Mouse (Mus musculus) layer of hippocampus, adult 9-10 months (tissue): Measurements from ENCODE around the gene Golt1b.
A peak's percentile ranks its signal among the peaks of the same experiment; 100 is the strongest.
"Not testable (repeated sequence)": the region's sequence is repeated elsewhere in the genome, so short reads cannot be mapped to it uniquely, and the experiment has no call there.

Experiments used
- DNase-seq: peaks from one replicate; pipeline ENCODE4 v3.0.0; 2022; ENCODE audit warnings: low spot score

Gene Golt1b

GRCm38 (mm10) chr6:142387011-142387754 is at the start of gene Golt1b, which contains the start of gene Recql:
Golt1b (plus strand) TSS chr6:142387221.
Recql (minus strand) TSS chr6:142387087.
- DNase-seq, result peak; percentile 96

DNA sequence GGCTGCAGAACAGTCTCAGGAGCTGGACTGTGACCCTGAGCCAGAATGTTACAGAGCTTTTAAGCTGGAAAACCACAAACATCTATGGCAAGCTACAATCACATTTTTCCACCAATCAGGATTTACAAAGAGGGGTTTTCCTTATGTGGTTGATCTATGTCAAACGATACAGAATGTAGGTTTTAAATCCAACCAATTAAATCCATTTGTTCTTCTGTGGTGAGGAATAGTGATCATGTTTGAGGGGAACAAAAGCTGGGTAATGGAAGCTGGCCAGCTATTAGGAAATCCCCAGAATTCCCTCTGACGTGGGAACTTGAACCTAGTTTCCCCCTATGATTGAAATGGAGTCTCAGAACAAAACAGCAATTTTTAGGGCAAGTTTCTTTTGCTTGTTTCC is 48.1 kb upstream of the Golt1b start:
- no peak for DNase-seq

DNA sequence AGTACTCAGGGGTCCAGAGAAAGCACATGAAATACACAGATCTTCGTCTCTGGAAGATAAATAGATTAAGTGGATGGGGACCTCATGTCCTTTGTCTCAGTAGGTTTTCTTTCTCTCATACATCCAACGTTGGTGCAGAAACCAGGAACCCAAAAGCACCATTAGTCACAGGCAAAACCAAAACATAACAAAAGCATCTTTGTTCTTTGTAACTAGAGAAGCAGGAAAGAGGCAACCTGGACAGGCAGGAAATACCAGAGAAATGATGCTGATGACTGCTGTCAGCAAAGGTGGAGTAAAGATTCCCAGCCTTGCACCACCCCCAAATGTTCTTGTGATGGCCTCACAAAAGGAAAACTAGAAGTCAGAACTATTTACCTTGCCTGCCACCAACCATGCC is 47.4 kb upstream of the Golt1b start:
- no peak for DNase-seq

DNA sequence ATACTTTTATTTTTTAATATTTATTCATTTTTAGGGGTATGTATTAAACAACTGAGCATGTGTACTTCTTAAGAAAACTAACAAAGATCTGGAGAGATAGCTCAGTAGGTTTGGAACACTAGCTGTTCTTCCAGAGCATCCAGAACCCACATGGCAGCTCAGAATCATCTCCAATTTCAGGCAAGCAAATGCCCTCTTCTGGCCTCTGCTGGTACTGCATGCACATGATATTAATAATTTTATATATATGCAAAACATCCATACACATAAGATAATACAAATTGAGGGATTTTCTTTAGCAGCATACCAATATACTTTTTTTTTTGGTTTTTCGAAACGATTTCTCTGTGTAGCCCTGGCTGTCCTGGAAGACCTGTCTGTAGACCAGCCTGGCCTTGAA is 43.5 kb upstream of the Golt1b start:
- peak; percentile 52 for DNase-seq

DNA sequence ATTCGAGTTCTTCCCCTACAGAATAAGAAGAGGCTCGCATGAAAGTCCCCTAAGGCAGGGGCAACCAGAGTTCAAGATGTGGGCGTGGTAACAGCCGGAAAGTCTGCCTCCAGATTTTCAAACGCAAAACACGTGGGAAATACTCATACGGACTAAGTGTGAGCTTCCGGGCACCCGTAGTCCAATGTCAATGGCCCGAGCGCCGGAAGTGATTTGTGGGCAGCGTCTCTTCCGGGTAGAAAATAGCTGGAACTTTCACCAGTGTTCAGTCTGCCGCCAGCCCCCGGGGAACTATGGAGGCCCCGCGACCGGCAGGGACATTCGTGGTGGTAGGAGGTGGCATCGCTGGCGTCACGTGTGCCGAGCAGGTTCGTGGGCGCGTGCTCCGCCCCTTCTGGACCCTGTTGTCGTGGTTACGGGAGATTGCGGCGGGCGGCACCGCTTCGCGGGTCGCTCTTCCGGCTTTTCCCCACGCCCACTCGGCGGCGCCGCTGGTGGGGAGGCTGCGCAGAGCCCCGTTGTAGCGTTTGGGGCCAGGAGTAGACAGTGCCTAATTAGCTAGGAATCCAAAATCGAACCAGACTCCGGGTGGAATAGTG is 41.5 kb upstream of the Golt1b start, which contains the start of gene Pyroxd1:
Gene Pyroxd1, plus strand, starts transcription at position 215 of the 599 bp plus-strand sequence.
- peak; percentile 79 for DNase-seq

GRCm38 (mm10) chr6:142346181-142347110 is 40.6 kb upstream of the Golt1b start:
- no peak for DNase-seq

- no peak for DNase-seq
Measured at GRCm38 (mm10) chr6:142347431-142348385, 39.3 kb upstream of the Golt1b start.

GRCm38 (mm10) chr6:142352099-142352498 is 34.9 kb upstream of the Golt1b start:
- DNase-seq, result not testable (repeated sequence)

DNA sequence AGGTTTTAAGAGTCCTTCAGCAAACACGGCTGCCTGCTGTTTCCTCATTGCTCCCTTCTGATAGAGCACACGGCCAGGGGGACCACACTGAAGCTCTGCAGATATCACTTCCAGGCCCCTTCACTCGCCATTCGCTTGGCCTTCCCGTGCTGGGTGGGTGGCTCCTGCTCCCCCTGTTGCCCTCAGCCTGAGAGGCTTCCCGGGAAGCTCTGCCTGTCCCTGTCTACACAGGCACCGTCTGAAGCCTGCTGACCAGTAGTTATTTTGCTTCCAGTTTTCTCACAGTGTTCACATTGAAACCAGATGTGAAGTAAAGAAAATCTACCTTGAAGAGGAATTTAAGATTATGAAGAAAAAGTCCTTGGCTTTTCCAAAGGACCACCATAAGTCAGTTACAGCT is 29.9 kb upstream of the Golt1b start:
- no peak for DNase-seq

DNA sequence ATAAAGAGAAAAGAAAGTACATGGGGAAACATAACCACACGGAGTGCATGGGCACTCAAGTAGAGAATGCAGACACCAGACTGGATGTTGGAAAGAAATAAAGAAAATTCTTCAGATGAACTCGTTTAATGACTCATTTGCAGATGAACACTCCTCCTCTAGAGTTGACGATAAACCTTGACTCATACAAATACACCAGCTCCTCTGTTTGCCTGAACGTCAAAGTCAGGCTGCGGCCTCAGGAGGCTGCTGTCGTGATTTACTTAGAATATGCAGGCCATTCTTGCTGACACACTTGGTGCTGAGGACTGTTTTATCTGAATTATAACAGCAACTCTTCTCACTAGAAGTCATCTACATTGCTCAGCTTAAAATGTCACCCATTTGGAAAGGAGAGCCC is 25.0 kb upstream of the Golt1b start:
- no peak for DNase-seq

DNA sequence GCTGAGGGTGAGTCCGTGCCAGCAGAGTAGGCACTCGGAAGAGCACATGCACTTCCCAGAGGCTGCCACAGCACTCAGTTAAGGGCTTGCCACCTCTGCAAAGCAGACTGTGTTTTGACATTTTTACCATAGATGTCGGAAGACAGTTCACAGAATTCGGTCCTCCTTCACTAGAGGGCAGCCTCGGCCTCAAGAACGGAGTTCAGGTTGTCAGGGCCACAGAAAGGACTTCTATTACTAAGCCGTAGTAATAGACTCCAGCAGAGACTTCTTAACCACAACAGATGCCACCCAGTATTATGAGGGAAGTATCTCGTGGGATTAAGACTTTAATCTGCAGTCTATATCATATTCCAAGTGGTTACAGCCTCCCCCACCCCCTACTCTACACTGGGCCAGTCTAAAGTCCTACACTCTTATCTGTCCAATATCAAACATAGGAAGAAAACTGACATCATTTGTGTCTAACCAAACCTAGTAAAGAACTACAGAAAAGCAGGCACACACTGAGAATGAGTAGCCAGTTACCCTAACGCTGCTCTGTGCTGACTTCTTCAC is 23.9 kb upstream of the Golt1b start:
- DNase-seq, result no peak

DNA sequence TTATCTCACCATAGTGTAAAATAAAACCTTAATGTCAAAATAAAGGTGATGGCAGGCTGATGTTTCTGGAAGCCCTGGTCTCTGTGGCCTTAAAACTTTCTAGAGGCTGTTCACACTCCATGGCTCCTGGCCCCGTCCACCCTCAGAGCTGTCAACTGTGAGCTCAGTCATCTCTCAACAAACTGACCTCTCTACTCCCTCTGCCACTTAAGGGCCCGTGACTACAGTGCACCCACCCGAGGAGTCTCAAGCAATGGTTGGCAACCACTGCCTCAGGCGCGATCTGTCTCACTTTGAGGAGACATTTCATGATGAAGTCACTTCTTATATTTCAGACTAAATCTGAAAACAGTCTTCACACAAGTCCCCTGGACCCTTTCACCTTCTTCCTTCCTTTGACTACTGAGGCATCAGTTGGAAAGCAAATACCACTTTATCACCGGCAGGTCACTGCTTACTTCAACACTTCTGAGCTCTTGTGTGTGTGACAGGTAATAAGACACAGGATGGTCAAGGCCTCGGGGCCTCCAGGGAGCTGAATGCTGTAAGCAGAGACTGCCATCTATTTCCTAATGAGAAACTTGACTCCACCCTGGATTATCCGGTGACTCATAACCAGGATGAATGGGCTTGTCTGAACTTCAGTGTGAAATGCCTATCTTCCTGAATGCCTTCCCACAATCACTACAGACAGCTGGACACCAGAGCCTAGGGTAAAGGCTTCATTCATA is 21.1 kb upstream of the Golt1b start:
- no peak for DNase-seq

GRCm38 (mm10) chr6:142366473-142367018 is 20.5 kb upstream of the Golt1b start:
- DNase-seq, result no peak

- DNase-seq, result no peak
Measured at GRCm38 (mm10) chr6:142367565-142367964, 19.5 kb upstream of the Golt1b start.

DNA sequence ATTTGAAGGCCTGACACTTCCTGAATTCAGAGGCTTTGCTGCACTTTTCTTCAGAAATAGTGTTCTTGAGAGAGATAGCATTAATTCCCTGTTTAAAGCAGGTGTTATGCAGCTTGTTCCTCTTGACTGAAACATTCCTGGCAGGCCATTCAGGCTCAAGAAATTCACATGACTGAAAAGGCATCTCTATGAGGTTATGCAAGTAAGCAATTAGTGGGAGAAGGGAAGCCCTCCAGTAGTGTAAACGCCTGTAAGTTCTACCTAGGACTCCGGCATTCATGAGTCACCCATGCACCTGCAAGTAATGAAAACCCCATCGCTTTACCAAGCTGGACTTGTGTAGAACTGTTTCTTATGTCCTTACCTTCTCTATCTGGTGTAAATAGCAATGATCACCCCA is 17.5 kb upstream of the Golt1b start:
- no peak for DNase-seq

GRCm38 (mm10) chr6:142377081-142377480 is 9.9 kb upstream of the Golt1b start:
- DNase-seq, result no peak

DNA sequence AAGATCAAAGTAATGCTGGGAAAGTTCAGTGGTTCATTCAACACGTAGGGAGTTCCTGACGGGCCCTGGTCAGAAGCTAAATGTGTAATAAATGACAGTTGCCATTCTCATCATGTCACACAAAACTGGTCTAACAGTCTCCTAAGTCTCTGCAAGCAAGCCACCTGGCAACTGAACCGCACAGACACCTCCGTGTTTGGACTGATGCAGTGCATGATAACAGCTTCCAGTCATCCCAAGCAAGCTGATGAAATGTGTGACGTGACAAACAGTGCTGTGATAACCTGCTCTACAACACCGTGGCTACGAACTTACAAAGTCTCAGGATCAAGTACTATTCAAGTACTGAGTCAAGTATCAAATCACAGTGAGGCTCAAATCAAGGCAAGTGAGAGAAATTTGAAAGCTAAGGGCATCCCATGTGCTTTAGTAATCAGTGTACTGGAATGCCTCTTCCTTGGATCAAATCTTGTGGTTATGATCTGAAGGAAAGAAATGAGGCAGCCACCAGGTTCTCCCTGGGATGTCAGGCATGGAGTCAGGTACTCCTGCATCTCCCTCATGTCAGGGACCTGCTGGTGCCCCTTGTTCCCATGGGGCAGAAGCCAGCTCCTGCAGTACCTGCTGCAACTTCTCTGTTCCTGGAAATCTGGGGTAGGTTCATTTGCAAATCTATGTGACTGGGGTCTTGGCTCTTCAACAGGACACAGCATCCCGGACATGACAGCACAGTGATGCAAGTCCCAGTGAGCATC is 8.3 kb upstream of the Golt1b start:
- DNase-seq, result no peak

DNA sequence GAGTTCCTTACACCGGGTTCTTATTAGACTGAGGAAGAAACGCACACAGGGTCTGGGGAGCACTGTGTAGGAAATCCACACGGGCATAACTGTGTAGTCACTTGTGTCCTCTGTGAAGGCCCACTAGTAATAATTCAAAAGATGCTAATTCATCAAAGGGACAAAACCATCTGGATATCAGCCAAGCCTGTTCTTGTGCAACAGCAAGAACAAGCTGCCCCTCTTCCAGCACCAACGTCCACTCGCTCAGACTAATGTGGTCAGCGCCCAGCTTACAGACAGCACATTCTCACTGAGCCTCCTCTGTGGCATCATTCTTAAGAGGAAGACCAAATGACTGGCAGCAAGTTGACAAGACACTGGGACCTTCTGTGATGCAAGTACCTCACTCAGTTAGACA is 7.1 kb upstream of the Golt1b start:
- no peak for DNase-seq

- DNase-seq, result no peak
Measured at GRCm38 (mm10) chr6:142381615-142382014, 5.4 kb upstream of the Golt1b start.
